Mouse (Mus musculus) kidney, embryonic 14.5 days (tissue): ENCODE measurements around the gene Wdr20. TPM values are rescaled to one million over a fixed set of nuclear protein-coding genes. Genes with fewer than 3 reads are reported as not detected.

Experiments used
- ATAC-seq: fragments of 200-750 bp; cut with Nextera tagmentation; 2 replicates; pipeline ENCODE4 v1.8.0; 2017; ENCODE audit warnings: moderate number of reproducible peaks, mild to moderate bottlenecking, moderate TSS enrichment, moderate library complexity; ENCODE audit not compliant: low FRiP score, low TSS enrichment
- H3K27ac ChIP-seq: fragments of 300-500 bp; sonication (generic); 2 replicates; pipeline ENCODE4 v1.5.1; 2014; ENCODE audit warnings: low read depth, mild to moderate bottlenecking, low read length, moderate library complexity, mixed read lengths
- H3K27me3 ChIP-seq: fragments of 300-500 bp; sonication (generic); 2 replicates; pipeline ENCODE4 v1.6.1; 2014; ENCODE audit warnings: mild to moderate bottlenecking, low read length; ENCODE audit not compliant: control insufficient read depth, insufficient read depth
- H3K36me3 ChIP-seq: fragments of 300-500 bp; sonication (generic); 2 replicates; pipeline ENCODE4 v1.6.1; 2014; ENCODE audit warnings: low read length, mixed read lengths; ENCODE audit not compliant: control insufficient read depth, insufficient read depth
- H3K4me1 ChIP-seq: fragments of 300-500 bp; sonication (generic); 2 replicates; pipeline ENCODE4 v1.6.1; 2014; ENCODE audit warnings: low read length, mixed read lengths; ENCODE audit not compliant: control insufficient read depth, insufficient read depth
- H3K4me2 ChIP-seq: fragments of 300-500 bp; sonication (generic); replicated peaks from 2 replicates; pipeline ENCODE4 v1.6.1; 2014; ENCODE audit warnings: low read depth, mild to moderate bottlenecking, low read length
- H3K4me3 ChIP-seq: fragments of 300-500 bp; sonication (generic); 2 replicates; pipeline ENCODE4 v1.5.1; 2014; ENCODE audit warnings: mild to moderate bottlenecking, low read length
- H3K9ac ChIP-seq: fragments of 300-500 bp; sonication (generic); 2 replicates; pipeline ENCODE4 v1.6.1; 2014; ENCODE audit warnings: low read depth, mild to moderate bottlenecking, low read length, moderate library complexity
- H3K9me3 ChIP-seq: fragments of 300-500 bp; sonication (generic); 2 replicates; pipeline ENCODE4 v1.6.1; 2016; ENCODE audit warnings: low read length; ENCODE audit not compliant: control insufficient read depth
- WGBS: fragments of 180-500 bp; shearing (Covaris S2); extraction: QIAGEN DNeasy Blood & Tissue Kit; methylation state at CpG from one replicate; pipeline ENCODE4 v1.1.7; 2014; 5-methylcytosine and 5-hydroxymethylcytosine counted together
- polyA plus RNA-seq: library from polyadenylated mRNA; unstranded; fragments of >200 nt; fragmentation: Nextera tagmentation; extraction: Ambion mirVana; gene quantifications from 2 replicates; pipeline ENCODE4 v1.2.1, GENCODE M21; 2014

Gene Wdr20
- polyA plus RNA-seq, 1 experiment from 2014 or later, result 24.5 TPM

DNA sequence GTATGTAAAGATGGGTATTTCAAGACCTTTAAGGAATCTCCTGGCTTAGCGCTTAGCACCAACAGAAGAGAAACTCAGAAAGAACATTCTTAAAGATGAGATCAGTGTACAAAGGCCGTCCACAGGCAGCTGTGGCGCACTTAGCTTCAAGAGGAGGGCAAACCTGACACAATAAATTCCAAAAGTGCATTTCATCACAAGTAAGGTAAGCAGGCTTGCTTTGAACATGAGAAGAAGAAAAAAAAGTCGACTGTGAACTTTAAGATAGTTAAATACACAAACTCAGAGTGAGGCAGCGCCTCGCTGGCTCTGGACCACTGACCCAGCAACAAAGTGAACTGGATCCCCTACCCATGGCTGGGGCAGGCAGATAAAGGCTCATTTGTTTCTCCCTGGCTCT lies 99.0 kb downstream of the Wdr20 start:
- Histone ChIP-seq H3K9me3 (no peaks in the 10 kb centered on the region), H3K4me2 (no peak overlapping the region; the same call in 1 of the 2 replicates), H3K4me3 (no peak overlapping the region), H3K4me1 (peaks cover 9% of the 10 kb centered on the region; the same call in 1 of the 2 replicates), H3K27ac (peak overlapping the region; percentile 68; the same call in 1 of the 2 replicates), H3K9ac (0 out of 2 replicates have a peak overlapping the region, but pooled peaks have one; percentile 9), H3K36me3 (no peaks in the 10 kb centered on the region), H3K27me3 (no peaks in the 10 kb centered on the region)
- WGBS, result 26% methylated on average over 6 of the region's 6 CpGs
- ATAC-seq, result no peak

DNA sequence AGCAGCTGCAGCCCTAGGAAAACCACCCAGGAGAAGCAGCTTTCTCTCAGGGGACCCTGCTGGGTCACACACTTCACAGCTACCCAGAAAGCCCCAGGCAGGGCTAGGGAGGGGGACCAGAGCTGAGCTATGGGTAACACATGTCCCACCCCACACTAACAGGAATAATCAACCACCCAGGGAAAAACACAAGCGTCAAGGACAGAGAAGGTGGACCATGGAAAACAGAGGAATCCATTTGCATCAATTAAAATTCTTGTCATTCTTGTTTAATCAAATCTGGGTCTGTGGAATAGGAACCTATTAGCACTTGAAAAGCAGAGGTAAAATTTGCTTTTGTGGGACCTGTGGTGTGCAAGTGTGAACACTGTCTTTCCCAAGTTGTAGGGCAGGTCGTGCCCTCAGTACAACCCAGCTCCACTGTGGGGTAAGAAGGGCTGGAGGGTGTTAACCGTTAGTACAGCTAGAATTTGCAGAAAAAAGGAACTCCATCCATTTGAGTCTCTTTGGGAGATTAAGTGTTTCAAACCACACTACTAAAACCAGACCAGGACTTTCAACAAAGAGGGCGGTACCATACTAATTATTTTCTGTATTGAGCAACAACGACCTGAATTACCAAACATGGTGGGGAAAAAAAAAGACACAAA lies 99.6 kb downstream of the Wdr20 start:
- WGBS, result 44% methylated on average over 5 of the region's 5 CpGs
- Histone ChIP-seq H3K36me3 (no peaks in the 10 kb centered on the region), H3K9me3 (no peaks in the 10 kb centered on the region), H3K9ac (0 out of 2 replicates have a peak overlapping the region, but pooled peaks have one; percentile 9), H3K4me2 (no peak overlapping the region; the same call in 1 of the 2 replicates), H3K4me3 (no peak overlapping the region), H3K27ac (peak overlapping the region; percentile 68; the same call in 1 of the 2 replicates), H3K4me1 (peaks cover 9% of the 10 kb centered on the region; the same call in 1 of the 2 replicates), H3K27me3 (no peaks in the 10 kb centered on the region)
- ATAC-seq, result no peak

DNA sequence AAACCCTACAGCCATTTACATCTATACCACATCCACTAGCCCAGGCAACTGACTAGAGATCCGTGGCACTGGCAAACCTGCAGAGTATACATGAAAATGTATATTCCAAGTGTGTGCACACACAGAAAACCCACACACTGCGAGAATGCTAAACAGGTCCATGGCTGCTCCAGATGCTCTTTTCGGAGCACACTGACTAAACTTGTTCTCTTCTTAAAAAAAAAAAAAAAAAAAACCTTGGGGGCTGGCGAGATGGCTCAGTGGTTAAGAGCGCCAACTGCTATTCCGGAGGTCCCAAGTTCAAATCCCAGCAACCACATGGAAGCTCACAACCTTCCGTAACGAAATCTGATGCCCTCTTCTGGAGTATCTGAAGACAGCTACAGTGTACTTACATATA lies 100.1 kb downstream of the Wdr20 start:
- no peak for ATAC-seq
- no peak overlapping the region for H3K4me2 ChIP-seq
- H3K9me3 ChIP-seq, result no peaks in the 10 kb centered on the region
- H3K4me1 ChIP-seq, result peaks cover 9% of the 10 kb centered on the region; the same call in 1 of the 2 replicates
- no peak overlapping the region for H3K27ac ChIP-seq
- no peaks in the 10 kb centered on the region for H3K36me3 ChIP-seq
- whole genome bisulfite sequencing, result 90% methylated on average over 8 of the region's 8 CpGs
- H3K27me3 ChIP-seq, result no peaks in the 10 kb centered on the region
- no peak overlapping the region for H3K9ac ChIP-seq
- no peak overlapping the region for H3K4me3 ChIP-seq

DNA sequence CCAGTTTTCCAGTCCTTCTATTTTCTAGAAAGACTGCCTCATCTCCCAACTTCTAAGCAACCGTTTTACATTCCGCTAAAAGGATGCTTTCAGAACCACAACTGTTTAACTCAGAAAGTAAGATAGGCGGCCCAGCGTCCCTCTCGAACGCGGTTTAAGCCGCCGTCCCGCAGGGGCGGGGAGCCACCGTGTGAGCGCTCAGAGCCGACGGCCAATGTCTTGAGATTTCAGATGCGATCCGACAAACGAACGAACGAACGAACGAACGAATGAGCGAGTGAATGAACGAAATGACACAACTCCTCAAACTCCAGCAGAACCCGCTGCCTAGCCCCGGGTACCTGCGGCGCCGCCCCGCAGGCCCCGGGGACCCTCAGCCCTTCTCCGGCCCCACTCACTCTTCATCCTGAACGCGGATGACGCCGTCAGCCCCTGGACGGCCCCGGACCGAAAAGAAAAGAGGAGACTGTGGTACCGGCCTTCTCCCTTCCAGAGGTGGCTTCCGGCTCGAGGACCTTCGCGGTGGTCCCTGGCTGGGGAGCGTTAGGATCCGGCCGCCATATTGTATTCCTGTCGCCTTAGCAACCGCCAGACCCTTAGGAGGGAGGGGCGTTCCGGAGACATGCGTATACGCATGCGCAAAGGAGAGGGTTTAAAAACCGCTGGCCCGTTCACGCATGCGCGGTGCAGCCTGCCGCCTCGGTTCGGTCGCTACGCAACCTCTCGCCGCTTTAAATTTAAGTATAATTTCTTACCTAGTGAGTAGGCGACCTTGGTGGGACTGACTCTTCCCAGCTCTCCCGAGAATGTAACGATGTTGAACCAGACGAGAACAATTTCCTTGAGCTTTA lies 102.8 kb downstream of the Wdr20 start, which contains the start of gene Mok:
Gene Mok (minus strand): TSS at position 592 of the 851 bp plus-strand sequence.
- H3K27me3 ChIP-seq, result no peaks in the 10 kb centered on the region
- WGBS, result under 1% methylated on average over 71 of the region's 71 CpGs
- peak within 1 kb of the TSS; percentile 61 for H3K9ac ChIP-seq
- peak within 1 kb of the TSS; percentile 56 for H3K4me2 ChIP-seq
- peak; percentile 69 for ATAC-seq
- H3K4me3 ChIP-seq, result peak within 1 kb of the TSS; percentile 72
- H3K4me1 ChIP-seq, result peaks cover 9% of the 10 kb centered on the region; the same call in 1 of the 2 replicates
- H3K36me3 ChIP-seq, result no peaks in the 10 kb centered on the region
- no peak within 1 kb of the TSS for H3K27ac ChIP-seq
- H3K9me3 ChIP-seq, result no peaks in the 10 kb centered on the region

DNA sequence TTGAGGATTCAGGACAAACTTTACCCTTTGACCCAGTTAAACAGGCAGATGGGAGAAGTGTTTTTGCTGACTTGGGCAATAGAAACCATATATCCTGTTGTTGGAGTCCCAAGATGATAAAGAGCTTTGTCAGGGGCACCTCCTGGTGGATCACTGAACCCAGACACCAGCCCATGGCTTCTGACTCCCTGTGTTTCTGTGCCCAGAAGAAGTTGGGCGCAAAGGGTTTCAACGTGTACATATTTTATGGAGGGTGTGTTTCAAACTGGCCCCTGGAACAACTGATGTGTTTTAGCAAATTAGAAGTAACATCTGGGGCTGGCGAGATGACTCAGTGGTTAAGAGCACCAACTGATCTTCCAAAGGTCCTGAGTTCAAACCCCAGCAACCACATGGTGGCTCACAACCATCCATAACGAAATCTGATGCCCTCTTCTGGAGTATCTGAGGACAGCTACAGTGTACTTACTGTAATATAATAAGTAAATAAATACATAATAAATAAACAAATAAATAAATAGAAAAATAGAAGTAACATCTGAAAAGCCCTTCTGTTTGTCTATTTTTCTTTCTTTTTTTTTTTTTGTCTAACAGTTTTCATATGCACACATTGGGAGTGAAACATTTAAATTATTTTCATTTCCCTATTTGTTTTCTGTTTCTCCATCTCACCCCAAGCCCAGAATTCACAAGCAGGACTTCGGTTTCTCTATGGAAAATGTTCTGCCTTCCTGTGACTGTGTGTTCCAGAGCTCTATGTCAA lies 104.2 kb downstream of the Wdr20 start:
- WGBS, result 73% methylated on average over 5 of the region's 5 CpGs
- Histone ChIP-seq H3K4me2 (no peak overlapping the region), H3K4me3 (no peak overlapping the region), H3K36me3 (no peaks in the 10 kb centered on the region), H3K4me1 (peaks cover 11% of the 10 kb centered on the region; the same call in 1 of the 2 replicates), H3K9me3 (no peaks in the 10 kb centered on the region), H3K9ac (no peak overlapping the region), H3K27me3 (no peaks in the 10 kb centered on the region), H3K27ac (no peak overlapping the region)
- no peak for ATAC-seq

DNA sequence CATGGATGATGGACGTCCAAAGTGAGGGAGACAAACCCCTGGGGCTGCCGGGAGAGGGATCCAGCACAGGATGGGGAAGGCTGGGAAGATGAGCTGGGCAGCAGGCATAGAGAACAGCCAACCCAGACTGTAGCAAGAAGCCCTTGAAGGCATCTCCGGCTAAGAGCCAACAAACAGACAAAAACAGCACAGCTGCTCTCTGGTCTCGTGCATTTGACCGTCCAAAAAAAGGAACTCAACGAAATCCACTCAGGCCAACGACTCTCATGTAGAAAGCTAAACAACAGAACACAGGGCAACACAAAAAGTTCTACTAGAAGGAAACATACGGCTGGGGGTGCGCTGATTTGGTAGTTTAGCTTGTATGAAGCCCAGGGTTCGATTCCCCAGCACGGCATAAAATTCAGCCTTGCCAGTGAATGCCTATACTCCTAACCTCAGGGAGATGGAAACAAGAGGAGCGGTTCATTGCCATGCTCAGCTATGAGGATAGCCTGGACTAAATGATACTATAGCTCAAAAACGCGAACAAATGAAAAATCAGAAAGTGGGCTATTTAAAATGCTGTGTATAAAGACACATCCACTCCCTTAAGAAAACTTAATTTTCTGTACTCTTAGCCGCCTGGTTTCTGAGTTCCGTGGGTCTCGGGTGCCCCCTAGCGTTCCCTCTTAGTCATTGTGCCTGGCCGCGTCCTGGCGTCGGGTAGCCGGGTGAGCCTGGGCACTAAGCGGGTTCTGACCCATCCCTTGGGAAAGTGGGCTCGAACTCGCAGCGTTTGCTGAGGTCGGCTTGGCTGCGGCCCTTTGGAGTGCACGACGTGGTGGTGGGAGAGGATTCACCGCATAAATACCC lies 105.7 kb downstream of the Wdr20 start:
- H3K27ac ChIP-seq, result no peak overlapping the region
- H3K4me3 ChIP-seq, result peak overlapping the region; percentile 53
- no peaks in the 10 kb centered on the region; the same call in 1 of the 2 replicates for H3K27me3 ChIP-seq
- peak; percentile 3; the same call in 1 of the 2 replicates for ATAC-seq
- no peaks in the 10 kb centered on the region for H3K9me3 ChIP-seq
- peak overlapping the region; percentile 76 for H3K4me2 ChIP-seq
- 20% methylated on average over 32 of the region's 32 CpGs for WGBS
- no peaks in the 10 kb centered on the region for H3K36me3 ChIP-seq
- peaks cover 6% of the 10 kb centered on the region; the same call in 1 of the 2 replicates for H3K4me1 ChIP-seq
- H3K9ac ChIP-seq, result peak overlapping the region; percentile 52; the same call in 1 of the 2 replicates

DNA sequence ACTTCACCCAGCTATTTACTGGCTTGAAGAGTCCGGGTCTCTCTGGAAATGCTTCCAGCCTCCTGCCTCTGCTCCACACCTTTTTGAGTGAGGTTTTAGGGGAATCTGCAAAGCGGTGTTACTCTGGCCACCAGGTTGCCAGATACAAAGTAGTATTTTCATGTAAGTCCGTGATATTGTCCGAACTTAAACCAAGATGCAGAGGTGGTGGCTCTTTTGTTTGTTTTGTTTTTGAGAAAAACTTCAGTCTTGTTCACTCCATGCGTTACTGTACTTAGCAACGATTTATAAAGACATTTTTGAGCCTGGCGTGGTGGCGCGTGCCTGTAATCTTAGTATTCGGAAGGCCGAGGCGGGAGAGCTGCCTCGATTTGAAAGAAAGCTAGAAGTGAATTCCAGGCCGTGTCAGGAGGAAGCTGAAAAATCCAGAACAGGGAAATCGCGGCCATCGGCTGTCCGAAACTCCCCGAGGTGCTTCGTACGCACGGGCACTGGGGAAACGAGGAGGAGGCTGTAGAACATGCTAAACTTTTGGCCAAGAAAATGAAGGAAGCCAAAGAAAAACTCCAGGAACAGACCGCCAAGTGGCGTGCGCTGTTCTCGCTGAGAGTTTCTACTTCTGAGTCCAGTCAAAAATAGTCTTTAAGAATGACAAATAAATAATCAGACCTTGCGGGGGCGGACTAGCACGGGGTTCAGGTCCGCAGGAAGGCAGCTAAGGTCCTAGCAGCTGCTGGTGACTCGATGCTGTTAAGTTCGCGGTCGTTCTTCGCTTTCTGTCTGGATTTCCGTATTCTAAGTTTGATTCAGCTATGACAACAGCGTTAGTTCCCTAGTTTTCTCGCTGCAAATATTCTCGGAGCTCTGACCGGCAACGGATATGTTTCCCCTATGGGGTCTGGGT lies 106.7 kb downstream of the Wdr20 start:
- no peaks in the 10 kb centered on the region for H3K36me3 ChIP-seq
- H3K4me3 ChIP-seq, result peak overlapping the region; percentile 53
- under 1% methylated on average over 42 of the region's 42 CpGs for WGBS
- peak overlapping the region; percentile 75; the same call in 1 of the 2 replicates for H3K27ac ChIP-seq
- peak overlapping the region; percentile 76 for H3K4me2 ChIP-seq
- H3K4me1 ChIP-seq, result peaks cover 6% of the 10 kb centered on the region; the same call in 1 of the 2 replicates
- peak overlapping the region; percentile 52 for H3K9ac ChIP-seq
- no peaks in the 10 kb centered on the region for H3K9me3 ChIP-seq
- no peaks in the 10 kb centered on the region; the same call in 1 of the 2 replicates for H3K27me3 ChIP-seq
- peak; percentile 20 for ATAC-seq
